Mouse (Mus musculus): ENCODE measurements at regions not wholly inside any gene's neighbourhood (a gene's known extent, or its start where the extent isn't known, plus 50 kb on each side); places are given as distances from the start of the nearest gene placed in this dataset.
"Not testable (repeated sequence)": the region's sequence is repeated elsewhere in the genome, so short reads cannot be mapped to it uniquely, and the experiment has no call there.

GRCm38 (mm10) chr6:19975898-19976297, 1109.8 kb downstream of the Ankrd7 start:
- H3K27ac ChIP-seq (ENCODE audit: low read depth) = no peak overlapping the region
- DNase-seq = no peak
- WGBS (ENCODE audit: insufficient replicate concordance) = 14% methylated on average over 1 of the region's 1 CpGs
- H3K9ac ChIP-seq (replicated peaks) = no peak overlapping the region
- no peaks in the 10 kb centered on the region for H3K4me1 ChIP-seq (ENCODE audit: insufficient read depth)
- H3K4me3 ChIP-seq (ENCODE audit: low read depth, low read length) = no peak overlapping the region
- H3K9me3 ChIP-seq (ENCODE audit: low read length) = no peaks in the 10 kb centered on the region
- no peaks in the 10 kb centered on the region for H3K27me3 ChIP-seq (ENCODE audit: insufficient read depth, low read length)
- H3K4me2 ChIP-seq (ENCODE audit: low read depth, low read length) = no peak overlapping the region
- H3K36me3 ChIP-seq (replicated peaks; ENCODE audit: insufficient read depth, low read length) = no peaks in the 10 kb centered on the region
- no peak for ATAC-seq
- TF ChIP-seq CTCF (IDR thresholded peaks at IDR 0.05; ENCODE audit: low read depth) (no peak), EP300 (IDR thresholded peaks at IDR 0.05; ENCODE audit: low read depth) (no peak)

GRCm38 (mm10) chr6:19991829-19992228, 1125.7 kb downstream of the Ankrd7 start:
- 32% methylated on average over 1 of the region's 1 CpGs for WGBS (ENCODE audit: insufficient replicate concordance)
- no peak overlapping the region for H3K4me2 ChIP-seq (ENCODE audit: low read depth, low read length)

GRCm38 (mm10) chr6:20028466-20028865, 1162.3 kb downstream of the Ankrd7 start:
- ATAC-seq (peak; percentile 90), DNase-seq (no peak)
- H3K36me3 ChIP-seq (replicated peaks; ENCODE audit: insufficient read depth, low read length) = no peaks in the 10 kb centered on the region
- H3K27ac ChIP-seq (ENCODE audit: low read depth) = no peak overlapping the region
- H3K9me3 ChIP-seq (ENCODE audit: low read length) = no peaks in the 10 kb centered on the region
- no peak overlapping the region for H3K9ac ChIP-seq (replicated peaks)
- H3K27me3 ChIP-seq (ENCODE audit: insufficient read depth, low read length) = no peaks in the 10 kb centered on the region
- TF ChIP-seq EP300 (IDR thresholded peaks at IDR 0.05; ENCODE audit: low read depth) = peak; percentile 58; the same call in 1 of the 2 replicates
- no peak for TF ChIP-seq CTCF (IDR thresholded peaks at IDR 0.05; ENCODE audit: low read depth)
- no peak overlapping the region for H3K4me3 ChIP-seq (ENCODE audit: low read depth, low read length)
- H3K4me2 ChIP-seq (ENCODE audit: low read depth, low read length) = no peak overlapping the region
- H3K4me1 ChIP-seq (ENCODE audit: insufficient read depth) = no peaks in the 10 kb centered on the region

More at GRCm38 (mm10) chr6:19991829-19992228, 1125.7 kb downstream of the Ankrd7 start:
- Histone ChIP-seq H3K4me3 (ENCODE audit: low read depth, low read length) (no peak overlapping the region), H3K27me3 (ENCODE audit: insufficient read depth, low read length) (no peaks in the 10 kb centered on the region), H3K36me3 (replicated peaks; ENCODE audit: insufficient read depth, low read length) (no peaks in the 10 kb centered on the region), H3K9me3 (ENCODE audit: low read length) (no peaks in the 10 kb centered on the region), H3K4me1 (ENCODE audit: insufficient read depth) (no peaks in the 10 kb centered on the region), H3K27ac (ENCODE audit: low read depth) (peak overlapping the region; percentile 49; the same call in 1 of the 2 replicates), H3K9ac (replicated peaks) (no peak overlapping the region)
- DNase-seq (no peak), ATAC-seq (no peak)
- TF ChIP-seq CTCF (IDR thresholded peaks at IDR 0.05; ENCODE audit: low read depth) = no peak
- TF ChIP-seq EP300 (IDR thresholded peaks at IDR 0.05; ENCODE audit: low read depth) = no peak

GRCm38 (mm10) chr6:20037769-20038168, 1171.7 kb downstream of the Ankrd7 start:
- TF ChIP-seq EP300 (IDR thresholded peaks at IDR 0.05; ENCODE audit: low read depth) (no peak), CTCF (IDR thresholded peaks at IDR 0.05; ENCODE audit: low read depth) (no peak)
- DNase-seq (no peak), ATAC-seq (no peak; the same call in 1 of the 2 replicates)
- H3K9me3 ChIP-seq (ENCODE audit: low read length) = no peaks in the 10 kb centered on the region
- H3K36me3 ChIP-seq (replicated peaks; ENCODE audit: insufficient read depth, low read length) = no peaks in the 10 kb centered on the region
- H3K4me2 ChIP-seq (ENCODE audit: low read depth, low read length) = no peak overlapping the region
- no peak overlapping the region for H3K9ac ChIP-seq (replicated peaks)
- no peak overlapping the region for H3K27ac ChIP-seq (ENCODE audit: low read depth)
- 25% methylated on average over 1 of the region's 1 CpGs for WGBS (ENCODE audit: insufficient replicate concordance)
- no peak overlapping the region for H3K4me3 ChIP-seq (ENCODE audit: low read depth, low read length)
- no peaks in the 10 kb centered on the region for H3K4me1 ChIP-seq (ENCODE audit: insufficient read depth)
- no peaks in the 10 kb centered on the region for H3K27me3 ChIP-seq (ENCODE audit: insufficient read depth, low read length)

- no peak overlapping the region for H3K4me3 ChIP-seq (ENCODE audit: low read depth, low read length)
- no peak overlapping the region for H3K9ac ChIP-seq (replicated peaks)
- H3K36me3 ChIP-seq (replicated peaks; ENCODE audit: insufficient read depth, low read length) = no peaks in the 10 kb centered on the region
- no peaks in the 10 kb centered on the region for H3K4me1 ChIP-seq (ENCODE audit: insufficient read depth)
- no peaks in the 10 kb centered on the region for H3K9me3 ChIP-seq (ENCODE audit: low read length)
- H3K27ac ChIP-seq (ENCODE audit: low read depth) = no peak overlapping the region
- ATAC-seq = no peak
- DNase-seq = no peak
- TF ChIP-seq EP300 (IDR thresholded peaks at IDR 0.05; ENCODE audit: low read depth) (no peak), CTCF (IDR thresholded peaks at IDR 0.05; ENCODE audit: low read depth) (no peak)
- no peaks in the 10 kb centered on the region for H3K27me3 ChIP-seq (ENCODE audit: insufficient read depth, low read length)
- H3K4me2 ChIP-seq (ENCODE audit: low read depth, low read length) = no peak overlapping the region
Measured at GRCm38 (mm10) chr6:20078666-20079065, 1136.6 kb upstream of the Kcnd2 start.

GRCm38 (mm10) chr6:20092057-20092917, 1123.0 kb upstream of the Kcnd2 start:
- DNase-seq (no peak), ATAC-seq (no peak)
- Histone ChIP-seq H3K4me3 (ENCODE audit: low read depth, low read length) (no peak overlapping the region), H3K4me2 (ENCODE audit: low read depth, low read length) (no peak overlapping the region), H3K4me1 (ENCODE audit: insufficient read depth) (no peaks in the 10 kb centered on the region), H3K36me3 (replicated peaks; ENCODE audit: insufficient read depth, low read length) (no peaks in the 10 kb centered on the region), H3K27me3 (ENCODE audit: insufficient read depth, low read length) (no peaks in the 10 kb centered on the region), H3K9me3 (ENCODE audit: low read length) (no peaks in the 10 kb centered on the region), H3K9ac (replicated peaks) (no peak overlapping the region), H3K27ac (ENCODE audit: low read depth) (no peak overlapping the region)
- TF ChIP-seq EP300 (IDR thresholded peaks at IDR 0.05; ENCODE audit: low read depth) = no peak
- WGBS (ENCODE audit: insufficient replicate concordance) = 82% methylated on average over 10 of the region's 10 CpGs

GRCm38 (mm10) chr6:20133991-20134390, 1081.3 kb upstream of the Kcnd2 start:
- not testable (repeated sequence) for ATAC-seq; H3K4me1 ChIP-seq (ENCODE audit: insufficient read depth); H3K9ac ChIP-seq (replicated peaks); H3K36me3 ChIP-seq (replicated peaks; ENCODE audit: insufficient read depth, low read length); H3K27ac ChIP-seq (ENCODE audit: low read depth); H3K4me3 ChIP-seq (ENCODE audit: low read depth, low read length); H3K27me3 ChIP-seq (ENCODE audit: insufficient read depth, low read length); H3K9me3 ChIP-seq (ENCODE audit: low read length); H3K4me2 ChIP-seq (ENCODE audit: low read depth, low read length); DNase-seq
- WGBS (ENCODE audit: insufficient replicate concordance) = 87% methylated on average over 22 of the region's 22 CpGs

Data from liver, postnatal 0 days (tissue).